Mouse (Mus musculus): ENCODE results near the gene Gm5617. TPM values are rescaled to one million over a fixed set of nuclear protein-coding genes. Genes with fewer than 3 reads are reported as not detected.
"Not testable (repeated sequence)": the region's sequence is repeated elsewhere in the genome, so short reads cannot be mapped to it uniquely, and the experiment has no call there.

The Gm5617 gene
- polyA plus RNA-seq, 1 experiment from 2014 or later = 32.6 TPM

DNA sequence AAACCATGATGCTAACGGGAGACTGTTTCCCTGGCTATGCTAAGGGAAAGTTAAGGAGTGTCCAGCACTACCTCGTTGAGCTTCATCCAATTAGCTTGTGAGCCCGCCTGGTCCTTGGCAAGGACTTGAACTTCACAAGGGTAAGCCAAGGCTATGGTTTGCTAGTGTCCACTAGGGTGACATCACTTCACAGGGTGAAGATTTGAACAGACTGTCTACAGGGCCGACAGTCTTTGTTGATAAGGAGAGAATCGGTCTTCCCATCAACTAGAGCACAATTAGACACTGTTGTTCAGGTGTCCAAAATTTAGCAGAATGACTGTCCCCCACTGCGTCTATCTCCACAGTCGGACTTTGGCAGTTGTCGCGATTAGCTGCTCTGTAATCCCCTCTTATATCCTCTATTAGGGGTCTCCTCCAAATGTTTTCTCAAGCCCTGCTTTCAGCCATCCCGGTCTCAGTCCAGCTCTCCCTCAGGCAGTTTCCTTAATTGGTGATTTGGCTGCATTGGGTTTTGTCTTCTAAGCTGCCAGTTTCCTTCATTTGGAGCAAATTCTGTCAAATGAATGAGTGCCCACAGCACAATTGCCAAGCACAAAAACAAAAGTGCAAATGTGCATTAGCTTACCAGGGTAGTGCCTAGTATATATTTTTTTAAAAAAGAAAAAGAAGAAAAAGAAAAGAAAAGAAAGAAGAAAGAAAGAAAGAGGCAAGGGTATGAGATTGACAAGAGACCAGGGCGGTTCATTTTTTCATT is 21.6 kb downstream of the Gm5617 start:
- 78% methylated on average over 11 of the region's 11 CpGs for WGBS
- H3K27me3 ChIP-seq (replicated peaks; ENCODE audit: control insufficient read depth, insufficient read depth, low read length) = no peaks in the 10 kb centered on the region
- ATAC-seq (replicated peaks; ENCODE audit: low FRiP score, low TSS enrichment, low read depth) (no peak), DNase-seq (ENCODE audit: low spot score) (no peak)
- no peaks in the 10 kb centered on the region for H3K36me3 ChIP-seq (ENCODE audit: control insufficient read depth, insufficient read depth, low read length)
- no peak overlapping the region for H3K4me2 ChIP-seq (ENCODE audit: low read length)
- H3K4me3 ChIP-seq (ENCODE audit: low read depth, low read length) = no peak overlapping the region
- H3K9ac ChIP-seq (ENCODE audit: low read length) = no peak overlapping the region
- H3K27ac ChIP-seq (ENCODE audit: low read depth) = no peak overlapping the region
- H3K9me3 ChIP-seq (ENCODE audit: control insufficient read depth, low read length) = no peaks in the 10 kb centered on the region
- no peaks in the 10 kb centered on the region for H3K4me1 ChIP-seq (replicated peaks; ENCODE audit: control insufficient read depth, insufficient read depth, low read length)

DNA sequence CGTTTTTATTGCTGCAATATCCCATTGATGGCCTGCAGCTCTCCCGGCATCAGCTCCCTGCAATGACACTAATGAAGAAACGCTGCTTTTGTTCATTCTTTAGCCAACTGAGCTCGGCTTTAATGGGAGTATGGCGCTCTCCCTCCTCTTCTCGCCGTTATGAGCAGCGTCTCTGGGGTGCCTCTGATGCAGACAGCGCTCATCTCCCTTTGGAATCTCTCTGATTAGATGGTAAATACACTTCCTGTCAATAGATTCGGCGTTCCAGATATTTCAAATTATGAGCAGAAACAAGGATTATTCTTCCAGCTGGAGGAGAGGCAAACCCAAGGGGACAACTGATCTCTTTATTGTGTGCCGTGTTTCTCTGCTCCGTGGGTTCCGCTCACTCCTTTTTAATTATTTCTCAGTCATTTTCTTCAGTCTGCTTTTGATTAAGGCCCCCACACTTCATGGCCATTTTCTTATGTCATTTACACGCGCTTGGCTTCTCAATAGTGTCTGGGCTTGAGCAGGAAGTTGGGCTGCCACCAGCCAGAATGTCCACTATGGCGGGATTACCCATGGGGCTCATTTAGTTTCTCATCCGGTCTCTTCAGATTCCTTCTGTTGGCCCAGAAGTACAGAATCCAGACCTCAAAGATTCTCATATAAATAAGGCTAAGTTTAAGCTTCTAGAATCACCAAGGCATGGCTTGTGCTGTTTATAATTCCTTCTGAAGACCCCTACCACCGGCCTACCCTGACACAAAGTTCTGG is 22.3 kb downstream of the Gm5617 start:
- 78% methylated on average over 19 of the region's 19 CpGs for WGBS

DNA sequence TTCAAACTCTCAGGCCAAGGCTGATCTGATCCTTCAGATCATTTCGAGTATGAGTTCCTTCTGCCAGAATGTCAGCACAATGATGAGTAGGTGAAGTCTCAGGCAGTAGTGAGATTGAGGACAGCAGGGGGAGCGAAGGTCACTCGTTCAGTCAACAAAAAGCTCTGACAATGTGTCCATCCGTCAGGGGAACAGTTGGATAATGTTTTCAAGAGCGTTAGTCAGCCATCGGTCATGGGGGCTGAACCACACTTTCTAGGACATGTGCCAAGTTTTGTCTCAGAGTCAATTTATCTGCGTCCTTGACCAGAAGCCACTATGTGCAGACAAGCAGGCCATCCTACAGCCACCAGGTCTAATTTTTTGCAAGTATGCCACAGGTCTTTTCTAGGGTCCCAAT is 25.2 kb downstream of the Gm5617 start:
- H3K4me3 ChIP-seq (ENCODE audit: low read depth, low read length); H3K27ac ChIP-seq (ENCODE audit: low read depth); H3K4me2 ChIP-seq (ENCODE audit: low read length); H3K9ac ChIP-seq (ENCODE audit: low read length); H3K27me3 ChIP-seq (replicated peaks; ENCODE audit: control insufficient read depth, insufficient read depth, low read length); H3K9me3 ChIP-seq (ENCODE audit: control insufficient read depth, low read length); H3K36me3 ChIP-seq (ENCODE audit: control insufficient read depth, insufficient read depth, low read length); DNase-seq (ENCODE audit: low spot score); ATAC-seq (replicated peaks; ENCODE audit: low FRiP score, low TSS enrichment, low read depth); H3K4me1 ChIP-seq (replicated peaks; ENCODE audit: control insufficient read depth, insufficient read depth, low read length): not testable (repeated sequence)
- no CpG with 5 or more reads among the region's 7 CpGs for WGBS

More for the DNA sequence above, 22.3 kb downstream of the Gm5617 start:
- no peak overlapping the region for H3K4me2 ChIP-seq (ENCODE audit: low read length)
- no peak overlapping the region for H3K4me3 ChIP-seq (ENCODE audit: low read depth, low read length)
- no peak overlapping the region for H3K27ac ChIP-seq (ENCODE audit: low read depth)
- H3K9ac ChIP-seq (ENCODE audit: low read length) = no peak overlapping the region
- H3K36me3 ChIP-seq (ENCODE audit: control insufficient read depth, insufficient read depth, low read length) = no peaks in the 10 kb centered on the region
- H3K9me3 ChIP-seq (ENCODE audit: control insufficient read depth, low read length) = no peaks in the 10 kb centered on the region
- ATAC-seq (replicated peaks; ENCODE audit: low FRiP score, low TSS enrichment, low read depth) = no peak
- DNase-seq (ENCODE audit: low spot score) = no peak
- H3K4me1 ChIP-seq (replicated peaks; ENCODE audit: control insufficient read depth, insufficient read depth, low read length) = no peaks in the 10 kb centered on the region
- H3K27me3 ChIP-seq (replicated peaks; ENCODE audit: control insufficient read depth, insufficient read depth, low read length) = no peaks in the 10 kb centered on the region

DNA sequence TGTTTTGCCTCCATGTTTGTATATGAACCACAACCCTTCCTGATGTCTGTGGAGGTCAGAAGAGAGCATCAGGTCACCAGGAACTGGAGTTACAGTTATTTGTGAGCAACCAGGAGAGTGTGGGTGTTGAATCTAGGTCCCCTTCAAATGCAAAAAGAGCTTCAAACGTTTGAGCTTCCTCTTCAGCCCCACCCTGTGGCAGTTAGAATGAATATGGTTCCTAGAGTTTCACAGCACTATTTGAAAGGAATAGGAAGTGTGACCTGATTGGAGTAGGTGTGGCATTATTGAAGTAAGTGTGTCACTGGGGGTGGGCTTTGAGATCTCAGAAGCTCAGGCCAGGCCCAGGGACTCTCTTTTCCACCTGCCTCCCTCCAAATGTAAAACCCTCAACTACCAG is 30.3 kb downstream of the Gm5617 start:
- WGBS = 9% methylated on average over 1 of the region's 1 CpGs
- no peak for DNase-seq (ENCODE audit: low spot score)

DNA sequence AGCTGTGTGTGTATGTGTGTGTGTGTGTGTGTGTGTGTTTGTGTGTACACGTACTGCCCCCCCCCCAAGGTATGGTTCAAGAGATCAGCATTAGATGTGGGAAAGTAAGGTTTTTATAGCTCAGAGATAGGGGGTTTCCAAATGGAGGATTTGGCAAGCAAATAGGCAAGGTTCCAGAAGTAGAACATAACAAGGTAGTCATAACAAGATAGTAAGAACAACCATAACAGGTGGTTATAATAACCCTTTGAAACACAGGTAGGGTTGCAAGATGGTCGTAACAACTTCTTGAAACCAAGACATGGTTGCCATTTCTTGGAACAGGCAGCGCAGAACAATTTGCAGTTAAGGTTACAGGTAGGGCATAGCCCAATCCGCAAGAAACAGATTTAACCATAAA is 31.3 kb downstream of the Gm5617 start:
- no peak overlapping the region for H3K27ac ChIP-seq (ENCODE audit: low read depth)
- 86% methylated on average over 4 of the region's 4 CpGs for WGBS
- H3K27me3 ChIP-seq (replicated peaks; ENCODE audit: control insufficient read depth, insufficient read depth, low read length) = no peaks in the 10 kb centered on the region
- no peak overlapping the region for H3K4me3 ChIP-seq (ENCODE audit: low read depth, low read length)
- DNase-seq (ENCODE audit: low spot score) (no peak), ATAC-seq (replicated peaks; ENCODE audit: low FRiP score, low TSS enrichment, low read depth) (no peak)
- H3K9me3 ChIP-seq (ENCODE audit: control insufficient read depth, low read length) = no peaks in the 10 kb centered on the region
- no peaks in the 10 kb centered on the region for H3K4me1 ChIP-seq (replicated peaks; ENCODE audit: control insufficient read depth, insufficient read depth, low read length)
- H3K9ac ChIP-seq (ENCODE audit: low read length) = no peak overlapping the region
- H3K4me2 ChIP-seq (ENCODE audit: low read length) = no peak overlapping the region
- H3K36me3 ChIP-seq (ENCODE audit: control insufficient read depth, insufficient read depth, low read length) = no peaks in the 10 kb centered on the region

More for the DNA sequence above, 30.3 kb downstream of the Gm5617 start:
- no peak for ATAC-seq (replicated peaks; ENCODE audit: low FRiP score, low TSS enrichment, low read depth)
- Histone ChIP-seq H3K36me3 (ENCODE audit: control insufficient read depth, insufficient read depth, low read length) (no peaks in the 10 kb centered on the region), H3K4me2 (ENCODE audit: low read length) (no peak overlapping the region), H3K9ac (ENCODE audit: low read length) (no peak overlapping the region), H3K4me3 (ENCODE audit: low read depth, low read length) (no peak overlapping the region), H3K9me3 (ENCODE audit: control insufficient read depth, low read length) (no peaks in the 10 kb centered on the region), H3K27me3 (replicated peaks; ENCODE audit: control insufficient read depth, insufficient read depth, low read length) (no peaks in the 10 kb centered on the region), H3K27ac (ENCODE audit: low read depth) (no peak overlapping the region), H3K4me1 (replicated peaks; ENCODE audit: control insufficient read depth, insufficient read depth, low read length) (no peaks in the 10 kb centered on the region)

DNA sequence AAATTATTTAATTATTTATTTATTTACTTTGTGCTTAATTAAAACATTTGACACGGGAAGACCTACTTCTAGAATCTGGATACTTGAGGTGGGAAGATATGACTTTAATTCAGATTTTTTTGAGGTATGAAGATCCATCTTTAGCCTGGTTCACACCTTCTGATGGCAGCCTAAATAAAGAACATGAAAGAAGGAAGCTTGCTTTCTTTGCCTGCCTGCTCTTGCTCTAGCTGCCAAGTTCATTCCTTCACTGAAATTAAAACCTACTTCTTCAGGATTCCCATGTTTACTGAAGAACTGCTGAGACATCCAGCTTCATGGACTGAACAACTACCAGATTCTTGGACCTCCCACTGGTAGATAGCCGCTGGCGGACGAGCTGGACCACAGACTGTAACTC is 36.1 kb downstream of the Gm5617 start:
- no peaks in the 10 kb centered on the region for H3K36me3 ChIP-seq (ENCODE audit: control insufficient read depth, insufficient read depth, low read length)
- ATAC-seq (replicated peaks; ENCODE audit: low FRiP score, low TSS enrichment, low read depth) (no peak), DNase-seq (ENCODE audit: low spot score) (no peak)
- no peaks in the 10 kb centered on the region for H3K4me1 ChIP-seq (replicated peaks; ENCODE audit: control insufficient read depth, insufficient read depth, low read length)
- no peaks in the 10 kb centered on the region for H3K27me3 ChIP-seq (replicated peaks; ENCODE audit: control insufficient read depth, insufficient read depth, low read length)
- H3K4me2 ChIP-seq (ENCODE audit: low read length) = no peak overlapping the region
- no peak overlapping the region for H3K9ac ChIP-seq (ENCODE audit: low read length)
- no peak overlapping the region for H3K4me3 ChIP-seq (ENCODE audit: low read depth, low read length)
- WGBS = 93% methylated on average over 4 of the region's 4 CpGs
- no peaks in the 10 kb centered on the region for H3K9me3 ChIP-seq (ENCODE audit: control insufficient read depth, low read length)
- no peak overlapping the region for H3K27ac ChIP-seq (ENCODE audit: low read depth)

DNA sequence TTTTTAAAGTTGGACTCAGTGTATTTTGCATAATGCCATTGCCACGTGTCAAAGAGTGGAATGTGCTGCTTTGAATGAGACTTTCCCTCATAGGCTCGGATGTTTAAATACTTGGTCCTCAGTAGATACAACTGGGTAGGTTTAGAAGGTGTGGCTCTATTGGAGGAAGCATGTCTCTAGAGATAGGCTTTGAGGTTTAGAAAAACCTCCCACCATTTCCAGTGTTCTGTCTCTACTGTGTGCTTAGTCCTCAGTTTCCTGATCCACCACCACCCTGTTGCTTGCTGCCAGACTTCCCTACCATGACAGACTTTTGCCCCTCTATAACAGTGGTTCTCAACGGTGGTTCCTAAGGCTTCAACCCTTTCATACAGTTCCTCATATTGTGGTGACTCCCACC is 37.0 kb downstream of the Gm5617 start:
- Histone ChIP-seq H3K27me3 (replicated peaks; ENCODE audit: control insufficient read depth, insufficient read depth, low read length) (no peaks in the 10 kb centered on the region), H3K9ac (ENCODE audit: low read length) (no peak overlapping the region), H3K9me3 (ENCODE audit: control insufficient read depth, low read length) (no peaks in the 10 kb centered on the region), H3K4me2 (ENCODE audit: low read length) (no peak overlapping the region), H3K4me3 (ENCODE audit: low read depth, low read length) (no peak overlapping the region), H3K4me1 (replicated peaks; ENCODE audit: control insufficient read depth, insufficient read depth, low read length) (no peaks in the 10 kb centered on the region), H3K27ac (ENCODE audit: low read depth) (no peak overlapping the region), H3K36me3 (ENCODE audit: control insufficient read depth, insufficient read depth, low read length) (no peaks in the 10 kb centered on the region)
- 76% methylated on average over 3 of the region's 3 CpGs for WGBS
- ATAC-seq (replicated peaks; ENCODE audit: low FRiP score, low TSS enrichment, low read depth) (no peak), DNase-seq (ENCODE audit: low spot score) (no peak)

DNA sequence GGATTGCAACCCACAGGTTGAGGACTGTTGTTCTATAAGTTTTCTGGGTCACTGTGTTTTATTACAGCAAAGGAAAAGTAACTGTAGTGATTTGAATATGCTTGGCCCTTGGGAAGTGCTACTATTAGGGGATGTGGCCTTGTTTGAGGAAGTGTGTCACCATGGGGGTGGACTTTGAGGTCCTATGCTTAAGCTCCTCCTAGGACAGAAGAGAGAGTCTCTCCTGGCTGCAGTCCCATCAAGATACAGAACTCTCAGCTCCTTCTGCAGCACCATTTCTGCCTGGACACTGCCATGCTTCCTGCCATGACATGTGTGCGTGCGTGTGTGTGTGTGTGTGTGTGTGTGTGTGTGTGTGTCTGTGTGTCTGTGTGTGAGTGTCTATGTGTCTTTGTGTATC is 37.5 kb downstream of the Gm5617 start:
- WGBS = 93% methylated on average over 2 of the region's 2 CpGs

More for the DNA sequence above, 37.5 kb downstream of the Gm5617 start:
- no peaks in the 10 kb centered on the region for H3K27me3 ChIP-seq (replicated peaks; ENCODE audit: control insufficient read depth, insufficient read depth, low read length)
- H3K27ac ChIP-seq (ENCODE audit: low read depth) = no peak overlapping the region
- H3K9ac ChIP-seq (ENCODE audit: low read length) = no peak overlapping the region
- no peaks in the 10 kb centered on the region for H3K36me3 ChIP-seq (ENCODE audit: control insufficient read depth, insufficient read depth, low read length)
- ATAC-seq (replicated peaks; ENCODE audit: low FRiP score, low TSS enrichment, low read depth) (no peak), DNase-seq (ENCODE audit: low spot score) (no peak)
- no peaks in the 10 kb centered on the region for H3K9me3 ChIP-seq (ENCODE audit: control insufficient read depth, low read length)
- no peak overlapping the region for H3K4me2 ChIP-seq (ENCODE audit: low read length)
- H3K4me1 ChIP-seq (replicated peaks; ENCODE audit: control insufficient read depth, insufficient read depth, low read length) = no peaks in the 10 kb centered on the region
- H3K4me3 ChIP-seq (ENCODE audit: low read depth, low read length) = no peak overlapping the region

All from intestine, embryonic 14.5 days (tissue).